Mouse (Mus musculus) CD4-positive, CD25-positive, alpha-beta regulatory T cell, adult 4 months (primary cell): ENCODE results near the gene Grwd1. TPM values are rescaled to one million over a fixed set of nuclear protein-coding genes. Genes with fewer than 3 reads are reported as not detected.
A peak's percentile ranks its signal among the peaks of the same experiment; 100 is the strongest.
"Not testable (repeated sequence)": the region's sequence is repeated elsewhere in the genome, so short reads cannot be mapped to it uniquely, and the experiment has no call there.

Source experiments
- ATAC-seq: one replicate; pipeline ENCODE4 v1.8.0; 2017
- polyA plus RNA-seq, 2 experiments: library from polyadenylated mRNA; unstranded; fragments of 100-300 nt; shearing (Covaris generic); gene quantifications; one replicate each; pipeline ENCODE4 v1.2.1; 2017

Gene Grwd1
- polyA plus RNA-seq = 10 to 100 TPM; 26.2 to 36.3 TPM

DNA sequence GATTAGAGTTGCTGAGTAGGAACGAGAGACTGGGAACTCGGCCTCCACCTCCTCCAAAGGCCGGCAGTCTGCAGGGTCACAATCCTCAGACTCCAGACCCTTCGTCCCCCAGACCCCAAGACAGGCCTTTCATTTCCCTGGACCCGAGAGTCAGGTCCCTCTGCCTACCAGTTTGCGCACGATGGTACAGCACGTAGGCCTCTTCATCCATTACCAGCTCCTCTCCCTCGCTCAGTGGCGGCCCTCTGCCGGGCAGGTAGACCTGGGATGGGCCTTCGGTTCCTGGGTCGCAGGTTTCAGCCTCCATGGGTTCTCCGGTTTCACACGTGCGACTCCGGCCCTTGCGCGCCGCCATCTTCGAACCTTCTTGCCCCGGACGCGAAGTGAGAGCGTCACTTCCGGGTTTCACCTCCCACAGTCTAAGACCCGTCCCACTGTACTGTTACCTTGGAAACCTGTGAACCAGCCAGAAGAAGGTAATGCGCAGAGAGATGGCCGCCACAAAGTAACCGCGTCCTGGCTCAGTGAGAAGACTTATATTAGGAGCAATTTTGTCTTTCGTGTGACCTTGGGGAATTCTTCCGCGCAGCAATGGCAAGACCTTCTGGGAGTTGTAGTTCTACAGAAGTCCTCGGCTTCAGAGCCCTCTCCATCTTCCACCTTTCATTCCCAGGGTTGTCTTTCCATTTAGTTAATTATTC, at the start of gene Grwd1:
Gene Grwd1 (minus strand): TSS at position 518 of the 701 bp plus-strand sequence.
- ATAC-seq = peak; percentile 100

- ATAC-seq = no peak
These were observed 49.8 kb upstream of the Grwd1 start for GRCm38 (mm10) chr7:45880531-45880930.

- not testable (repeated sequence) for ATAC-seq
These were observed 47.5 kb upstream of the Grwd1 start, which contains the start of gene Grin2d for GRCm38 (mm10) chr7:45878278-45878677. TSS of gene Grin2d (minus strand) at chr7:45878378.

GRCm38 (mm10) chr7:45876895-45877294, 46.2 kb upstream of the Grwd1 start:
- ATAC-seq = no peak

- ATAC-seq = peak; percentile 17
These were observed 42.6 kb upstream of the Grwd1 start for GRCm38 (mm10) chr7:45873061-45873947.

GRCm38 (mm10) chr7:45872624-45873023, 41.9 kb upstream of the Grwd1 start, which contains the start of gene Kdelr1:
TSS of gene Kdelr1 (plus strand) at chr7:45872772.
- ATAC-seq = peak; percentile 84

DNA sequence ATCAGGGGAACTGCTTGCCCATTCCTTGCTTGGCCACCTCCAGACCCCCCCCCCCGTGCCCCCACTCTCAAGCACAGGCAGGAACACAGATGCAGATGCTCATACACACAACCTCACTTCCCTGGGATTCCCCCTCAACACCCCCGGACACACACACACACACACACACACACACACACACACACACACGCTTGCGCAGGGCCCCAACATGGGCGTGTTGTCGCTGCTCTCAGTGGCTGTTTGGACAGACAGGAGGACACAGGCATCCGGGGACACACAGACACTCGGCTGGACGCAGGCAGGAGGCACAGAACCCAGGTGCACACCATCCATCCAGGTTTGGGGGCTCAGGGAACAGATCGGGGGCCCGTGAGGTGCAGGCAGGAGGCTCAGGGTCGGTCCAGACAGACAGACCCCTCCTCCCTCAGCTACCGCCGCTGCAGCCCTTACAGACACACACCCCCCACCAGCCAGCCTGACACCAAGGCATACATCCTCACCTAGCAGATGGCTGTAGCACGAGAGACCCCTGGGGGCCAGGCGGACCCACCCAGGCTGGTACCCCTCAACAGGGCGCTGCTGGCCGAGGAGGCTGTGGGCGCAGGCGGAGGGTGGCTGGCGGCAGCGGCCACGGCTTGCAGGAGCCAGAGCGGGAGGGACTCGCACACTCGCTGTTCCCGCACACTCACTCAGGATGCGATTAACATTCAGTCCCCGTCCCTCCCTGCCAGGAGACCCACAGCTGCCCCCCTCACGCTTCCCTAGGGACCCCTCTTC, 39.7 kb upstream of the Grwd1 start:
- peak; percentile 23 for ATAC-seq

DNA sequence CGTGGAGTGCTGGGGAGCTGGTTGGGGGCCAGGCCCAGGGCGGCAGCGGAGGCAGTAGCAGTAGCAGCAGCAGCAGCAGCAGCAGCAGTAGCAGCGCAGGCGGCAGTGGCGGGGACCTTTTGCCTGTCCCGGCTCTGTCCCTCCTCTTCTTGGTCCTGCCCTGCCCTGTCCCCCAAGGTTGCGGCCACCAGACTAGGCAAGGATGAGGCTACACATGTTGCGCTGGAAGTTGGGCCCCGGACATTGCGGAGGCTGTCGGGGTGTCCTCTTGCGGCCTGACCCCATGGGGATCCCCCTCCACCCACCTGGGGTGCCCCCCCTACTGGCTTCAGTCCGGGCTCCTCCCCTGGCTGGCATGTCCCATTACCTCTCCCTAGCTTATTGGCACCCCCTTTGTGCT, 39.0 kb upstream of the Grwd1 start:
- no peak for ATAC-seq

DNA sequence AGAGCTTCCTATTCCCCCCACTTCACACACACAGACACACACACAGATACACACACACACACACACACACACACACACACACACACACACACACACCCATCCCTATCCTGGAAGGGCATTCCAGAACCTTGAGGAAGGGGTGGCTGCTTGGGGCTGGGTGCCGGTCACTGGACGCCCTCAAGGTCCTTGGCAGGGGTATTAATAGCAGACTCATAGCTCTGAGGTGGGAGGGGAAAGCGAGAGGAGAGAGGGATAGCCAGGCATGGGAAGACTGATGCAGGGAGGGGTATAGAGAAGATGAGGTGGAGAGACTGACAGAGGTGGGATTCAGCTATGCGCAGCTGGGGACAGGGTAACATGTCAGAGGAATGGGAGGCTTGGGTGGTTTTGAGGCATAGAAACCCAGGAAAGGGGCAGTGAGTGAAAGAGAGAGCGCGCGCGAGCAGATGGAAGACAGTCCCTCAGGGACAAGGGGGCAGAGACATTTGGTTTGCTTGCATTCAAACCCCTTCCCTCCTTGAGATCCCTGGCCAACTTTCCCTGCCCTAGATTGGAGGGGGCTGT, 38.4 kb upstream of the Grwd1 start:
- no peak for ATAC-seq

DNA sequence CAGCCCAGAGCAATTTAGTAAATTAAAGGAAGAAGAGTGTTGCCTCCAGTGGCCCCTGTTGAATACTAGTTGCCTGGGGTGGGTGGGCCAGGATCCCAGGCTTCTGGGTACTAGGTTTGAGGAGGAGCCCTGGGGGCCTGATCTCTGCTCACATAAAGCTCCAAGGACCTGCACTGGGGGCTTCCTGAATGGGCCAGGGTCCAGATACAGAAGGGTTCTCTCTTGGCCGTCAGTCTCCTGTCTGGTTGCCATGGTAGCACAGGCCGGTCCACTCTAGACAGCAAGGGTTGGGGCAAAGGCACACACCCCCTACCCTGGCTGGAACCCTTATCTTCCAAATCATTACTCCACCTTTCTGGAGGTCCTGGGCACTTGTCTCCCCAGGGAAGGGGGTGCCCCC, 37.1 kb upstream of the Grwd1 start:
- no peak for ATAC-seq

DNA sequence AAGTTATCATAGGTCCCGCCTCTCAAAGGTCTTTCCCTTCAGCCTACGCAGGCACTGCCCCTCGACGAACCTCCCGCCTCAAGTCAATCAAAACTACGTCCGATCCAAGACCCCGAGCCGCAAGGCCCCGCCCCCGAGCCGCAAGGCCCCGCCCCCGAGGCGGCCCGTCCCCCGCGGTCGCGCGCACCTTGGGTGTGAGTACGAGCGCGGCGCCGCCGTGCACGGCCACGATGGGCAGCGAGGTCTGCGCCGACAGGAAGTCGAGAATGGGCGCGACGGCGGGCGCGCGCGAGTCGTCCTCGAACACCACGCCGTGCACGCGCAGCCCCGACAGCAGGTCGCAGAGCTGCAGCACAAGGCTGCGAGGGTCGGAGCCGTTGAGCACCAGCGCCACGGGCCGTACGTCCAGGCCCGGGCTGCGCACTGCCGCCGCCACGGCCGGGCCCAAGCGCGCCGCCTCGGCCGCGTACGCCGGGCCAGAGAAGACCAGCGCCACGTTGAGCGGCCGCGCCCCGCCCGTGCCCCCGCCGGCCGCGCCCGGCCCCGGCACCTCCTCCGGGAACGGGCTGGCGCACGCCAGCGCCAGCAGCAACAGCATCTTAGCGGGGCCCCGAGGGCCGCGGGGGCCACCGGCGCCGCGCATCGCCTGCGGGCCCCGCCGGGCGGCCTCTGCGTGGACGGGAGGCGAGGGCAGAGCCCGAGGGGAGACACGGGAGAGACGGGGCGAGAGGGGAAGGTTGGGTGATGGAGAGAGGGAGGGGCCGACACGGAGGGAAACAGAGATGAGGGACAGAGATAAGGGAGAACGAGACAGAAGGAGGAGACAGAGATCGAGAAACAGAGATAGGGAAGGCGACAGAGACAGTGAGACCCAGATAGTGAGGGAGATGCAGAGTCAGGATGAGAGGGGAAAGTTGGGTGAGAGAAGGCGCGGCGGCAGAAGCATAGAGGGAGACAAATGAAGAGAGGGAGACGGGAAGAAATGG, 35.5 kb upstream of the Grwd1 start:
- peak; percentile 83 for ATAC-seq

- ATAC-seq = no peak
These were observed 33.7 kb upstream of the Grwd1 start for GRCm38 (mm10) chr7:45864435-45864834.

- no peak for ATAC-seq
These were observed 32.1 kb upstream of the Grwd1 start for GRCm38 (mm10) chr7:45862804-45863203.

DNA sequence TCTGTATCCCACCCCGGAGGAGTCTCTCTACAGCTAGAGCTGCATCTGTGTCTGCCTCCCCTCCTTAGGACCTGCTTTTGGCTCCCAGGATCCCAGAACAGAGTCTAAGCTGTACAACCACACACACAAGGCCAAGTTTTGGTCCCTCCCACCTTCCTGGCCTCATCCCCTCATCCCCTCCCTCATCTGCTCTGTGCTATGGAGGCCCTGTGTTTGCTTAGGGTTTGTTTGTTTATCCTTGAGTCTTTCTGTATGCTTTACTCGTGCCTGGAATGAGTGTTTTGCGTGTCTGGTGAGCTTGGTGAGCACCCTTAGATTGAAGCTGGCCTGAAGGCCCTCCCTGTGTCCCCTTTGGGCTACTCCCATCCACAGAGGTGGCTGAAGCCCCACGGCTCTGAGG, 28.3 kb upstream of the Grwd1 start:
- no peak for ATAC-seq

- ATAC-seq = no peak
These were observed 26.5 kb upstream of the Grwd1 start for GRCm38 (mm10) chr7:45856950-45857901.

GRCm38 (mm10) chr7:45853089-45853488, 22.3 kb upstream of the Grwd1 start:
- no peak for ATAC-seq

DNA sequence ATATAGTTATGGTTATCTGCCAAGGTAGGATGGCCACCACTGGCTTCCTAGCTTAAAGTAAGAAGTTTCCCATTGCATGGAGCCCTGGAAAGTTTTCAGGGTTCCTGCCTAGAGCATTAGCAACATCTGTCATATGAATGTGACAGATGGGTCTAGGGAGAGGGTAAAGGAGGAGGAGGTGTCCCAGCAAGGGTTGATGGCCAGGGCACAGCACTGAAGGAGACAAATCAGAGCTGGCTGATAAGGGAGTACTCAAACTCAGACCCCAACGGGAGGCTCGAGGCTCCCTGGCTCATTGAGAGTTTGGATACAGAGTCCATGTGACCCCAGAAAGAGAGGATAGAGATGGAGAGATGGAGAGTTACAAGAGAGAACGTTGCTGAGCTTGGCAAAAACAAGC, 19.9 kb upstream of the Grwd1 start:
- ATAC-seq = no peak

DNA sequence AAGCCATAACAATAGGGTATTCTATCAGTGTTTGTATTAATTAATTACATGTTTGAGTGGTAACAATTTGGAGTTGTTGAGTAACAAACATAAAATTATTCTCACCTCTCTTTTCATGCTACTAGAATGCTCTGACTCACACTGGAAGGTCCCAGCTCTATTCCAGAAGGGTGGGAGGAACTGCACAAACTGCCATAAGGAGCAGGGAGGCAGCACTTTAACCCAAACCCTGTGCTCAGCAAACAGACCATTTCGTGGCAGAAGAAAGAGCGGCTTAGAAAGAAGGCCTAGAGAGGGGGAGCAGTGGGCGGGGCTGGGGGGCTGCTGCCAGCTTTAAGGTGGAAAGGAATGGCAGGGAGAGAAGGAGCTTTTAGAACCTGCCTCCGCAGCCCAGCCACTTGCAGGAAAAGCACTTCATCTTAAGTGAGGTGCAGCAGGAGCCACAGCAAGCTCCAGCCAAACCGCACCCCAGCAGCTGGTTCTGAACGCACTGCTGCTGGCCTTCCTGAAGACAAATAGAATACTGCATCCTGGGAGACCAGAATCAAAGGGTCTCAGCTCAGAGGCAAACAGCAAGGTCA, 17.8 kb upstream of the Grwd1 start:
- no peak for ATAC-seq

DNA sequence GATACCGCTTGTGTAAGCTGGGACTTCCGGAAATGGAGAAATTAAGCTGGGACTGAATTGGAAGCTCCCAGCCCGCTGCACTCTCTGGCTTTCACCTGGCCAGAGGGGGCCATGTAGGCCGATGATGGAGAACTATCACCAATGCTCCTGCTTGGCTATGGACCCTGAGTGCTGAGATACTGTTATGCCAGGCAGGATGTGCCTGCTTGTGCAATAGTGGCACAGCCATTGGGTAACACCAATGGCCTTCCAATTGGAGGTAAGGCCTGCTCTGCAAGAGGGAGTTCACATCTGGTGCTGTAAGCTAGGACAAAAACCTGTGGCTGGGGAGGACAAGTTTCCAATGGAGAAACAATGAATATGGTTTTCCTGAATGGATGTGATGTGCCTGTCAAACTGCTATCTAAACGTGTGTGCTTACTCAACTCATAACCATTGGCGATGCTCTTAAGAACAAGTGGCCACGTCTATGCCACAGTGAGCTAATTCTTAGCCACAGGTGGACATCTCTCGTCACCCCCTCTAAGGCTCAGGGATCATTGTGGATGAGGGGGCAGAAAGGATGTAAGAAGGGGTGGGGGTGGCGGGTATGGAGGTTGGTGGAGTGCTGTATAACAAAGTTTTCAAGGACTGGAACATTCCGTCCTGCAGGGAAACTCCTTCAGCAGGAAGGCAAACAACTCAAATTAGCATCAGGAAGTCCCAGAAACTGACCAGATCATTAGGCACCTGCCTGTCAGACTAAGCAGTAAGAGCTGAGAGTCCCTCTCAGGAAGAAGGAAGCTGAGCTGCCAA, 12.4 kb upstream of the Grwd1 start:
- no peak for ATAC-seq
